Mouse (Mus musculus) midbrain, embryonic 14.5 days (tissue): ENCODE results near the gene Krt12. TPM values are rescaled to one million over a fixed set of nuclear protein-coding genes. Genes with fewer than 3 reads are reported as not detected.

Experiments
- ATAC-seq: fragments of 200-750 bp; cut with Nextera tagmentation; 2 replicates; pipeline ENCODE4 v1.8.0; 2017; ENCODE audit warnings: moderate number of reproducible peaks, moderate library complexity; ENCODE audit not compliant: low FRiP score, low TSS enrichment
- DNase-seq: peaks from one replicate; pipeline ENCODE4 v3.0.0-alpha.2; 2015
- H3K27ac ChIP-seq: fragments of 300-500 bp; sonication (generic); replicated peaks from 2 replicates; pipeline ENCODE4 v1.5.1; 2014; ENCODE audit warnings: mild to moderate bottlenecking, low read depth, low read length, moderate library complexity
- H3K27me3 ChIP-seq: fragments of 300-500 bp; sonication (generic); 2 replicates; pipeline ENCODE4 v1.6.1; 2014; ENCODE audit warnings: low read length, control low read depth, mixed read lengths; ENCODE audit not compliant: control insufficient read depth, insufficient read depth
- H3K36me3 ChIP-seq: fragments of 300-500 bp; sonication (generic); 2 replicates; pipeline ENCODE4 v1.6.1; 2014; ENCODE audit warnings: low read length, control low read depth; ENCODE audit not compliant: control insufficient read depth, insufficient read depth
- H3K4me1 ChIP-seq: fragments of 300-500 bp; sonication (generic); 2 replicates; pipeline ENCODE4 v1.6.1; 2014; ENCODE audit warnings: mild to moderate bottlenecking, antibody characterized with exemption, low read length, control low read depth; ENCODE audit not compliant: control insufficient read depth, insufficient read depth
- H3K4me2 ChIP-seq: fragments of 300-500 bp; sonication (generic); 2 replicates; pipeline ENCODE4 v1.6.1; 2014; ENCODE audit warnings: mild to moderate bottlenecking, low read length, moderate library complexity
- H3K4me3 ChIP-seq: fragments of 300-500 bp; sonication (generic); replicated peaks from 2 replicates; pipeline ENCODE4 v1.5.1; 2014; ENCODE audit warnings: low read depth, low read length
- H3K9ac ChIP-seq: fragments of 300-500 bp; sonication (generic); replicated peaks from 2 replicates; pipeline ENCODE4 v1.6.1; 2014; ENCODE audit warnings: mild to moderate bottlenecking, low read length, moderate library complexity
- H3K9me3 ChIP-seq: fragments of 300-500 bp; sonication (generic); 2 replicates; pipeline ENCODE4 v1.6.1; 2016; ENCODE audit warnings: low read length, control low read depth, mixed read lengths; ENCODE audit not compliant: control insufficient read depth
- WGBS: fragments of 180-500 bp; shearing (Covaris S2); extraction: QIAGEN DNeasy Blood & Tissue Kit; methylation state at CpG from one replicate; pipeline ENCODE4 v1.1.7; 2014; 5-methylcytosine and 5-hydroxymethylcytosine counted together
- polyA plus RNA-seq: library from polyadenylated mRNA; unstranded; fragments of >200 nt; fragmentation: Nextera tagmentation; extraction: Ambion mirVana; gene quantifications from 2 replicates; pipeline ENCODE4 v1.2.1, GENCODE M21; 2014

Gene Krt12
- polyA plus RNA-seq, 1 experiment from 2014 or later = not detected

- Histone ChIP-seq H3K9ac (no peak overlapping the region), H3K9me3 (no peaks in the 10 kb centered on the region), H3K4me2 (no peak overlapping the region), H3K27ac (no peak overlapping the region), H3K36me3 (no peaks in the 10 kb centered on the region), H3K27me3 (no peaks in the 10 kb centered on the region), H3K4me3 (no peak overlapping the region), H3K4me1 (no peaks in the 10 kb centered on the region)
- DNase-seq = no peak
- no peak for ATAC-seq
- 89% methylated on average over 4 of the region's 4 CpGs for WGBS
Measured at GRCm38 (mm10) chr11:99454044-99454443, 32.0 kb upstream of the Krt12 start.

GRCm38 (mm10) chr11:99448769-99449168 is 26.7 kb upstream of the Krt12 start:
- no peaks in the 10 kb centered on the region for H3K4me1 ChIP-seq
- H3K27me3 ChIP-seq = no peaks in the 10 kb centered on the region
- no peak for ATAC-seq
- 74% methylated on average over 2 of the region's 2 CpGs for WGBS
- no peaks in the 10 kb centered on the region for H3K36me3 ChIP-seq
- H3K9ac ChIP-seq = no peak overlapping the region
- H3K9me3 ChIP-seq = no peaks in the 10 kb centered on the region
- H3K4me3 ChIP-seq = no peak overlapping the region
- no peak overlapping the region for H3K4me2 ChIP-seq
- no peak for DNase-seq
- no peak overlapping the region for H3K27ac ChIP-seq

- no peak overlapping the region for H3K9ac ChIP-seq
- H3K4me2 ChIP-seq = no peak overlapping the region
- no peaks in the 10 kb centered on the region for H3K36me3 ChIP-seq
- H3K9me3 ChIP-seq = no peaks in the 10 kb centered on the region
- ATAC-seq (no peak), DNase-seq (no peak)
- no peaks in the 10 kb centered on the region for H3K27me3 ChIP-seq
- H3K4me3 ChIP-seq = no peak overlapping the region
- WGBS = 68% methylated on average over 8 of the region's 8 CpGs
- no peaks in the 10 kb centered on the region for H3K4me1 ChIP-seq
- no peak overlapping the region for H3K27ac ChIP-seq
Measured at GRCm38 (mm10) chr11:99441220-99441619, 19.2 kb upstream of the Krt12 start.

GRCm38 (mm10) chr11:99439465-99439864 is 17.4 kb upstream of the Krt12 start:
- no peak for DNase-seq
- no peak for ATAC-seq
- Histone ChIP-seq H3K4me1 (no peaks in the 10 kb centered on the region), H3K36me3 (no peaks in the 10 kb centered on the region), H3K9ac (no peak overlapping the region), H3K9me3 (no peaks in the 10 kb centered on the region), H3K4me2 (no peak overlapping the region), H3K4me3 (no peak overlapping the region), H3K27me3 (no peaks in the 10 kb centered on the region), H3K27ac (no peak overlapping the region)
- 71% methylated on average over 10 of the region's 10 CpGs for WGBS

GRCm38 (mm10) chr11:99437972-99438371 is 15.9 kb upstream of the Krt12 start, which contains the start of gene Krt20:
Gene Krt20, minus strand, starts transcription at chr11:99438150.
- H3K27ac ChIP-seq = no peak within 1 kb of the TSS
- H3K27me3 ChIP-seq = no peaks in the 10 kb centered on the region
- no peak within 1 kb of the TSS for H3K4me2 ChIP-seq
- no peak for ATAC-seq
- DNase-seq = no peak
- H3K9ac ChIP-seq = no peak within 1 kb of the TSS
- WGBS = 67% methylated on average over 10 of the region's 10 CpGs
- no peaks in the 10 kb centered on the region for H3K36me3 ChIP-seq
- no peaks in the 10 kb centered on the region for H3K9me3 ChIP-seq
- H3K4me1 ChIP-seq = no peaks in the 10 kb centered on the region
- no peak within 1 kb of the TSS for H3K4me3 ChIP-seq

- Histone ChIP-seq H3K4me1 (no peaks in the 10 kb centered on the region), H3K36me3 (no peaks in the 10 kb centered on the region), H3K4me3 (no peak overlapping the region), H3K9ac (no peak overlapping the region), H3K27me3 (no peaks in the 10 kb centered on the region), H3K4me2 (no peak overlapping the region), H3K9me3 (no peaks in the 10 kb centered on the region), H3K27ac (no peak overlapping the region)
- DNase-seq = no peak
- no peak for ATAC-seq
- WGBS = 61% methylated on average over 4 of the region's 4 CpGs
Measured at GRCm38 (mm10) chr11:99436625-99437024, 14.6 kb upstream of the Krt12 start.

GRCm38 (mm10) chr11:99430670-99431069 is 8.6 kb upstream of the Krt12 start:
- Histone ChIP-seq H3K4me2 (no peak overlapping the region), H3K27ac (no peak overlapping the region), H3K36me3 (no peaks in the 10 kb centered on the region), H3K27me3 (no peaks in the 10 kb centered on the region), H3K9me3 (no peaks in the 10 kb centered on the region), H3K9ac (no peak overlapping the region), H3K4me1 (peaks cover 5% of the 10 kb centered on the region; the same call in 1 of the 2 replicates), H3K4me3 (no peak overlapping the region)
- DNase-seq = peak; percentile 82
- no peak for ATAC-seq
- 41% methylated on average over 12 of the region's 12 CpGs for WGBS

GRCm38 (mm10) chr11:99420586-99420985 is 1.5 kb downstream of the Krt12 start:
- Histone ChIP-seq H3K4me2 (no peak overlapping the region), H3K9ac (no peak overlapping the region), H3K36me3 (no peaks in the 10 kb centered on the region), H3K9me3 (no peaks in the 10 kb centered on the region), H3K27me3 (no peaks in the 10 kb centered on the region), H3K4me3 (no peak overlapping the region), H3K27ac (no peak overlapping the region), H3K4me1 (no peaks in the 10 kb centered on the region)
- WGBS = 66% methylated on average over 10 of the region's 10 CpGs
- DNase-seq = no peak
- ATAC-seq = no peak

GRCm38 (mm10) chr11:99417819-99418218 is 4.2 kb downstream of the Krt12 start:
- ATAC-seq (no peak), DNase-seq (no peak)
- Histone ChIP-seq H3K4me2 (no peak overlapping the region), H3K27ac (no peak overlapping the region), H3K4me1 (no peaks in the 10 kb centered on the region), H3K27me3 (no peaks in the 10 kb centered on the region), H3K36me3 (no peaks in the 10 kb centered on the region), H3K9me3 (no peaks in the 10 kb centered on the region), H3K9ac (no peak overlapping the region), H3K4me3 (no peak overlapping the region)
- 74% methylated on average over 16 of the region's 16 CpGs for WGBS
